Mouse (Mus musculus): Measurements from ENCODE around the gene Arhgap31. TPM values are rescaled to one million over a fixed set of nuclear protein-coding genes. Genes with fewer than 3 reads are reported as not detected.

Gene Arhgap31
- polyA plus RNA-seq, 1 experiment from 2014 or later: 6.8 TPM

DNA sequence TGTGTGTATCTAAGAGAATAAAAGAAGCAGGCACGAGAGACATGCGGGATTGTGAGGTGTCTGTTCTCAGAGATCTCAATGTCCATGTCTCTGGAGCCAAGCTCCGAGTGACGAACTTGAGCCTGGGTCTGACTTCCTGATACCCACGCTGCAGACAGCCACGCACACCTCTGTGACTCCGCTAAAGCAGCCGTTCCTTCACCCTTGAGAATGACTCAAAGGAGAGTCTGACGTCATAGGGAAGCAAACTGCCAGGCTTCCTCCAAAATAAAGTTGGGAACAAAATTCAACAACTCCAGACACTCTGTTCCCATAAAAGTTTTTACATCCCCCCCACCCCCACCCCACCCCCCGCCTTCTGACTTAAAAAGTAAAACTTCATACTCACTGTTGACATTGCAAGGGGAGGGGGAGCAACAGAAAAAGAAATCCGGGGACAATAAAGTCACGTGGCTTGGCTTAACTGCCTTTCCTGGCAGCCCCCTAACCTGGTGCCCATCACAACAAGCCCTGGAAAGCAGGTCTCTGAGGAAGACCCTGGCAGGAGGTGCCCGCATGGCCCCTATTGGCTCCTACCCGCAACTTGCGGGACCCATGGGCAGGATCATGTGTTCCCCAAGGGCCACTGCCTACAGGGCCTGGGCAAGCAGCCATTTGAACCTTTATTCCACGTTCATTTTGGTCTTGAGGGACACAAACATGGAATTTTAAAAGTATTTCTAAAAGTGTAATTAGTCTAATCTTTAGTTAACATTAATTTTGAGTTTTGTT lies 12.5 kb downstream of the Arhgap31 start:
- 70% methylated on average over 16 of the region's 16 CpGs for WGBS
- Histone ChIP-seq H3K4me3 (replicated peaks) (no peak overlapping the region), H3K4me2 (replicated peaks) (no peak overlapping the region), H3K9me3 (no peaks in the 10 kb centered on the region), H3K9ac (no peak overlapping the region), H3K27me3 (replicated peaks) (no peaks in the 10 kb centered on the region), H3K27ac (no peak overlapping the region), H3K4me1 (replicated peaks) (no peaks in the 10 kb centered on the region), H3K36me3 (no peaks in the 10 kb centered on the region)
- ATAC-seq: no peak

GRCm38 (mm10) chr16:38697611-38698010 lies 15.5 kb downstream of the Arhgap31 start:
- no peak overlapping the region for H3K27ac ChIP-seq
- no peak overlapping the region for H3K9ac ChIP-seq
- H3K4me1 ChIP-seq (replicated peaks): no peaks in the 10 kb centered on the region
- 83% methylated on average over 5 of the region's 5 CpGs for WGBS
- H3K9me3 ChIP-seq: no peaks in the 10 kb centered on the region
- no peaks in the 10 kb centered on the region for H3K27me3 ChIP-seq (replicated peaks)
- no peak overlapping the region for H3K4me2 ChIP-seq (replicated peaks)
- no peaks in the 10 kb centered on the region for H3K36me3 ChIP-seq
- ATAC-seq: no peak
- no peak overlapping the region for H3K4me3 ChIP-seq (replicated peaks)

DNA sequence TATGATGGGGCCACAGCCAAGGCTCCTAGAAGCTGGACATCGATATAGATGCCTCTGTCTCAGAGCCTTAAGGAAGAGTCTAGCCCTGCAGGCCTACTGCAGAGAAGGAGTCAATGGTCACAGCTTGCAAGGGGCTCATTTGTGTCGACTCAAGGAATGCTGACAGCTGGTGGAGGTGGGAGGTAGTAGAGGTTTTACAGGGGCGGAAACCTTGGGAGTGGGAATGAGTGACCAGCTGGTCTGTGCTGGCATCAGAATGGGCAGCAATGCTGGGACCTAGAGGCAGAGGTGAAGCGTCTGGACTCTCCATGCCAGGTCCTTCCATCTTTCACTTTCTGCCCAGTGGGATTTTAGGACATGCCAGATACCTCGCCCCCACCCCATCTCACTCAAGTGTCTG lies 17.5 kb downstream of the Arhgap31 start:
- Histone ChIP-seq H3K4me2 (replicated peaks) (no peak overlapping the region), H3K4me1 (replicated peaks) (no peaks in the 10 kb centered on the region), H3K9ac (no peak overlapping the region), H3K4me3 (replicated peaks) (no peak overlapping the region), H3K27me3 (replicated peaks) (no peaks in the 10 kb centered on the region), H3K36me3 (no peaks in the 10 kb centered on the region), H3K27ac (no peak overlapping the region), H3K9me3 (no peaks in the 10 kb centered on the region)
- 84% methylated on average over 5 of the region's 5 CpGs for WGBS
- ATAC-seq: no peak

DNA sequence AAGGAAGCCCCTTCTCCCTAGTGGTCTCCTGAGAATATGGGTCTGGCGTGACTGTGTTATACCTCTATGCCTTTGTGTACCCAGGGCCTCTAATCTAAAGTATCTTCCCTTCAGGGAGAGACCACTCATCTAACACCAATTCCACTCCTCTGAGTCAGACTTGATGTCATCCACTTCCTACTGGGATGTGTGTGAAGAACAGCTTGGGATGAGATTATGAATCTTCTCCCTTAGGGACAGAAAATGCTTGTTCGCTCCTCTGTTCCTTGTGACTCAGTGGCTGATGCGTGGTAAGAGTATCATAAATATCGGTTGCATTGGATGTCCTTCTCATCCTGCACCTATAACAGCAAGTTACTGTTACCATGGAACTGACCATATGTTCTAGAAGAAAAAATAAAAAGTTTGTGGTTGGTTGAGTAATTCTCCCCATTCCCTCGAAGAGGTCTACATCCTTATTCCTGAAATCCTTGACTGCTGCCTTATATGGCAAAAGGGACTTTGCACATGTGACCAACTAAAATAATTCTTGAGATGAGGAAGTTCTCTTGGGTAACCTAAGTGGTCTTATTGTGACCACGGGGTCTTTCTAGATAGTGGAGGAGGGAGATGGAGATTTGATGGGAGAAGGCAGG lies 18.1 kb downstream of the Arhgap31 start:
- WGBS: 91% methylated on average over 6 of the region's 6 CpGs

GRCm38 (mm10) chr16:38690501-38690900 lies 22.6 kb downstream of the Arhgap31 start:
- Histone ChIP-seq H3K36me3 (no peaks in the 10 kb centered on the region), H3K27me3 (replicated peaks) (no peaks in the 10 kb centered on the region), H3K4me2 (replicated peaks) (no peak overlapping the region), H3K4me1 (replicated peaks) (0 out of 2 replicates have a peak, but pooled peaks cover 8% of the 10 kb centered on the region), H3K4me3 (replicated peaks) (no peak overlapping the region), H3K27ac (no peak overlapping the region), H3K9me3 (no peaks in the 10 kb centered on the region), H3K9ac (no peak overlapping the region)
- no peak for ATAC-seq
- WGBS: 78% methylated on average over 5 of the region's 5 CpGs

More for the DNA sequence above, 18.1 kb downstream of the Arhgap31 start:
- H3K4me3 ChIP-seq (replicated peaks): no peak overlapping the region
- no peaks in the 10 kb centered on the region for H3K27me3 ChIP-seq (replicated peaks)
- no peak overlapping the region for H3K9ac ChIP-seq
- no peak overlapping the region for H3K27ac ChIP-seq
- ATAC-seq: no peak
- H3K36me3 ChIP-seq: no peaks in the 10 kb centered on the region
- H3K4me1 ChIP-seq (replicated peaks): 0 out of 2 replicates have a peak, but pooled peaks cover under 1% of the 10 kb centered on the region
- no peaks in the 10 kb centered on the region for H3K9me3 ChIP-seq
- H3K4me2 ChIP-seq (replicated peaks): no peak overlapping the region

DNA sequence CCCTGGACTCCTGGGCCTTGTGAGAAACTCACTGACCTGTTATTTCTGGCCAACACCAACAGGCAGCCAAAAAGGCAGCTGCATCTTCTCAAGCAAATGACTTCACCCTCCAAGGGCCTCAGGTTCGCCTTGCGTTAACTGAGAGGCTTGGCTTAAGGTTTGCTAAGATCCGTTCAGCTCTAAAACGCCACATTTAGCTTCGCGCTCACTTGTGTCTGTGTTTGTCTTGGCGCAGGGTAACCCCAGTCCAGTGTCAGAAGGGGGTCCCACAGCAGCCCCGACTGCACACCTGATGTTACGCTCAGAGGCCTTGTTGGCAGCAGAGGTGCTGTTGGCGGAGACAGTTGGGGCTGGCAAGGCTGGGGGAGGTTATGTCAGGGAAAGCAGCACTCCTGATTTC lies 23.3 kb downstream of the Arhgap31 start:
- Histone ChIP-seq H3K27ac (peak overlapping the region; percentile 38; the same call in 1 of the 2 replicates), H3K9ac (no peak overlapping the region), H3K4me1 (replicated peaks) (0 out of 2 replicates have a peak, but pooled peaks cover 8% of the 10 kb centered on the region), H3K4me3 (replicated peaks) (no peak overlapping the region), H3K27me3 (replicated peaks) (no peaks in the 10 kb centered on the region), H3K4me2 (replicated peaks) (no peak overlapping the region), H3K36me3 (no peaks in the 10 kb centered on the region), H3K9me3 (no peaks in the 10 kb centered on the region)
- no peak for ATAC-seq
- 68% methylated on average over 10 of the region's 10 CpGs for WGBS

GRCm38 (mm10) chr16:38688531-38689264 lies 24.4 kb downstream of the Arhgap31 start:
- ATAC-seq: no peak
- Histone ChIP-seq H3K27me3 (replicated peaks) (no peaks in the 10 kb centered on the region), H3K4me2 (replicated peaks) (no peak overlapping the region), H3K9me3 (no peaks in the 10 kb centered on the region), H3K9ac (no peak overlapping the region), H3K4me1 (replicated peaks) (0 out of 2 replicates have a peak, but pooled peaks cover 8% of the 10 kb centered on the region), H3K36me3 (no peaks in the 10 kb centered on the region), H3K27ac (no peak overlapping the region), H3K4me3 (replicated peaks) (no peak overlapping the region)
- 81% methylated on average over 12 of the region's 12 CpGs for WGBS

DNA sequence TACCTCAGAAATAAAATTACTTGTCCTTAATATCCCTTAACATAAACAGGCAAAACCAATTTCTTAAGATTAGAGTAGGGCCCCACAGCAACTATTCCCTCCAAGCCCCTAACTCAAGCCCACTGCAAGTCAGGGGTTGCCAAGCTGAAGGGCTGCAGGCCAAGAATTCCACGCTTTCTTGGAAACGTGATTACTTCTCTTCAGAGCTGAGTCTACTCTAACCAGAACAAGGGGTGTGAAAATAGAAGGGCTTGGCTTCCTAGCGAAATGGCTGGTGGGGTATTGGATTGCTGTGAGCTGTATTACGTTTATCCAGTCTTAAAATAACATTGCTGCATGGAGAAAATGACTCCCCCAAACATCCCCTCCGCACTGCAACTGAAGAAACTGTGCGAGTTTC lies 25.4 kb downstream of the Arhgap31 start:
- ATAC-seq: no peak
- 67% methylated on average over 6 of the region's 6 CpGs for WGBS
- no peaks in the 10 kb centered on the region for H3K36me3 ChIP-seq
- H3K4me2 ChIP-seq (replicated peaks): no peak overlapping the region
- H3K4me3 ChIP-seq (replicated peaks): no peak overlapping the region
- no peaks in the 10 kb centered on the region for H3K9me3 ChIP-seq
- H3K4me1 ChIP-seq (replicated peaks): 0 out of 2 replicates have a peak, but pooled peaks cover 8% of the 10 kb centered on the region
- H3K27ac ChIP-seq: no peak overlapping the region
- no peaks in the 10 kb centered on the region for H3K27me3 ChIP-seq (replicated peaks)
- no peak overlapping the region for H3K9ac ChIP-seq

- H3K4me3 ChIP-seq (replicated peaks): no peak overlapping the region
- H3K27me3 ChIP-seq (replicated peaks): no peaks in the 10 kb centered on the region
- no peaks in the 10 kb centered on the region for H3K4me1 ChIP-seq (replicated peaks)
- no peak for ATAC-seq
- H3K9ac ChIP-seq: no peak overlapping the region
- no peak overlapping the region for H3K4me2 ChIP-seq (replicated peaks)
- no peaks in the 10 kb centered on the region for H3K36me3 ChIP-seq
- no peaks in the 10 kb centered on the region for H3K9me3 ChIP-seq
- 38% methylated on average over 7 of the region's 7 CpGs for WGBS
- H3K27ac ChIP-seq: no peak overlapping the region
Measured at GRCm38 (mm10) chr16:38683094-38683493, 30.0 kb downstream of the Arhgap31 start.

DNA sequence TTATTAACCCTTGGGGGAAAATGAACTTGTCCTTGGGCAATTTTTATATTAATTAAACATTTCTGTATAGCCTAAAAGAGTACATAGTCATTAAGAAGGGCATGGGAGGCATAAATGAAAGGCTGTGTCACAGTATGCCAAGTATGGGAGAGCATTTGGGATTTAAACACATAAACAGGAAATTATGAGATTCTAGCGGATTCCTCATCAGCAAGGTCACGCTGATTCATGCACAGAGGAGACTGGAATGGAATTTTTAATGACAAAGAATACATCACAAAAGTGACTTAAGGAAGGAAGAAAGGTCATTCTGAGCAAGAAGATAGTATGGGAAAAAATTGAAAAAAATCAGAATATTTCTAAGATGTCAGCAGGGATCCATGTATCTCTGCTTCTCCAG lies 31.8 kb downstream of the Arhgap31 start:
- H3K4me3 ChIP-seq (replicated peaks): no peak overlapping the region
- H3K4me2 ChIP-seq (replicated peaks): no peak overlapping the region
- H3K4me1 ChIP-seq (replicated peaks): no peaks in the 10 kb centered on the region
- no peaks in the 10 kb centered on the region for H3K27me3 ChIP-seq (replicated peaks)
- H3K27ac ChIP-seq: no peak overlapping the region
- H3K9me3 ChIP-seq: no peaks in the 10 kb centered on the region
- H3K9ac ChIP-seq: no peak overlapping the region
- no peaks in the 10 kb centered on the region for H3K36me3 ChIP-seq
- WGBS: 74% methylated on average over 2 of the region's 2 CpGs
- ATAC-seq: no peak

- Histone ChIP-seq H3K27ac (no peak overlapping the region), H3K4me3 (replicated peaks) (no peak overlapping the region), H3K4me2 (replicated peaks) (no peak overlapping the region; the same call in 1 of the 2 replicates), H3K36me3 (no peaks in the 10 kb centered on the region), H3K27me3 (replicated peaks) (no peaks in the 10 kb centered on the region), H3K9ac (no peak overlapping the region), H3K4me1 (replicated peaks) (no peaks in the 10 kb centered on the region), H3K9me3 (no peaks in the 10 kb centered on the region)
- WGBS: 50% methylated on average over 12 of the region's 12 CpGs
- no peak for ATAC-seq
Measured at GRCm38 (mm10) chr16:38679431-38680021, 33.5 kb downstream of the Arhgap31 start.

DNA sequence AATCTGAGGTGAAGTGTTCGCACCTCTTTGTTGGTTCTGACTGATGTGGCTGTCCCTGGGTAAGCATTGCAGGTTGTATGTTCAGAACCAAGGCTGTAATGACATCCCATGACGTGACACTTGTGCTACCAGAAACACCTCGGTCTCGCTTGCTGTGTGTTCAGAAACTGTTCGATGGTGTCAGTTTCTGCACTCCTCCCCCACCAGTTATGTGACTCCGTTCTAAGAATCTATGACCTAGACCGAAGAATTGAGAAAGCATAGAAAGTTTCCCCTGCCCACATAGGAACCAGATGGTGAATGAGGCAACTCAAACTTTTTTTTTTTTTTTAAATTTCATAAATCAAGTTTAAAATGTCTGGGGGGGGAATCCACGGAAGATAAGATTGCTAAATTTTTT lies 34.2 kb downstream of the Arhgap31 start:
- H3K4me1 ChIP-seq (replicated peaks): no peaks in the 10 kb centered on the region
- no peaks in the 10 kb centered on the region for H3K36me3 ChIP-seq
- no peaks in the 10 kb centered on the region for H3K9me3 ChIP-seq
- H3K4me3 ChIP-seq (replicated peaks): no peak overlapping the region
- H3K4me2 ChIP-seq (replicated peaks): no peak overlapping the region
- no peak overlapping the region for H3K27ac ChIP-seq
- no peak for ATAC-seq
- no peak overlapping the region for H3K9ac ChIP-seq
- 87% methylated on average over 8 of the region's 8 CpGs for WGBS
- no peaks in the 10 kb centered on the region for H3K27me3 ChIP-seq (replicated peaks)
